Mouse (Mus musculus) left cerebral cortex, postnatal 4 days (tissue): ENCODE measurements around the gene Cct2. TPM values are rescaled to one million over a fixed set of nuclear protein-coding genes. Genes with fewer than 3 reads are reported as not detected.

Source experiments
- DNase-seq: peaks from one replicate; pipeline ENCODE4 v3.0.0-alpha.2; 2022
- intact Hi-C: fragments of 180-260 bp; cut with DNase I; formaldehyde crosslinking; loops from one replicate; pipeline ENCODE4 v1.15.1; 2025
- total RNA-seq, 2 experiments: library from RNA; stranded (reverse); gene quantifications; 2 replicates each; pipeline ENCODE4 v1.2.3; 2021

The Cct2 gene
- 100 to 1,000 TPM; 282 to 298 TPM for total RNA-seq

GRCm38 (mm10) chr10:117063254-117064021 is at the start of gene Cct2:
Gene Cct2, minus strand, starts transcription at chr10:117063814.
- DNase-seq = peak; percentile 97
- intact Hi-C loops = loop anchor here (5.0 kb wide), 1 partner anchor 149 kb away; no protein-coding TSS in a partner anchor

GRCm38 (mm10) chr10:117112545-117112944 is 48.9 kb upstream of the Cct2 start:
- intact Hi-C loops = no loop called here
- DNase-seq = no peak

- intact Hi-C loops = no loop called here
- no peak for DNase-seq
Observed at GRCm38 (mm10) chr10:117111455-117111854, 47.8 kb upstream of the Cct2 start.

GRCm38 (mm10) chr10:117110271-117110670 is 46.7 kb upstream of the Cct2 start:
- DNase-seq = no peak
- intact Hi-C loops = no loop called here

- DNase-seq = no peak
- intact Hi-C loops = no loop called here
Observed at GRCm38 (mm10) chr10:117106686-117107085, 43.1 kb upstream of the Cct2 start.

GRCm38 (mm10) chr10:117106244-117106643 is 42.6 kb upstream of the Cct2 start:
- intact Hi-C loops = no loop called here
- DNase-seq = no peak

- no peak for DNase-seq
- intact Hi-C loops = no loop called here
Observed at GRCm38 (mm10) chr10:117105015-117105414, 41.4 kb upstream of the Cct2 start.

GRCm38 (mm10) chr10:117103854-117104598 is 40.4 kb upstream of the Cct2 start:
- intact Hi-C loops = no loop called here
- no peak for DNase-seq

- intact Hi-C loops = no loop called here
- DNase-seq = no peak
Observed at GRCm38 (mm10) chr10:117100175-117100574, 36.6 kb upstream of the Cct2 start.

GRCm38 (mm10) chr10:117097116-117097698 is 33.6 kb upstream of the Cct2 start:
- intact Hi-C loops = no loop called here

GRCm38 (mm10) chr10:117096096-117096495 is 32.5 kb upstream of the Cct2 start:
- no peak for DNase-seq
- intact Hi-C loops = no loop called here

More at GRCm38 (mm10) chr10:117097116-117097698, 33.6 kb upstream of the Cct2 start:
- DNase-seq = no peak

- peak; percentile 62 for DNase-seq
- intact Hi-C loops = no loop called here
Observed at GRCm38 (mm10) chr10:117094504-117095329, 31.1 kb upstream of the Cct2 start.

GRCm38 (mm10) chr10:117089628-117090027 is 26.0 kb upstream of the Cct2 start:
- DNase-seq = no peak
- intact Hi-C loops = no loop called here

- intact Hi-C loops = loop anchor here (5.0 kb wide), 1 partner anchor 125 kb away; no protein-coding TSS in a partner anchor
- DNase-seq = no peak
Observed at GRCm38 (mm10) chr10:117081914-117082359, 18.3 kb upstream of the Cct2 start.

- intact Hi-C loops = loop anchor here (5.0 kb wide), 1 partner anchor 126 kb away; no protein-coding TSS in a partner anchor
- no peak for DNase-seq
Observed at GRCm38 (mm10) chr10:117081326-117081725, 17.7 kb upstream of the Cct2 start.

- peak; percentile 47 for DNase-seq
- intact Hi-C loops = no loop called here
Observed at GRCm38 (mm10) chr10:117078284-117078683, 14.7 kb upstream of the Cct2 start.

- no peak for DNase-seq
- intact Hi-C loops = no loop called here
Observed at GRCm38 (mm10) chr10:117073176-117073575, 9.6 kb upstream of the Cct2 start.

- DNase-seq = no peak
- intact Hi-C loops = no loop called here
Observed at GRCm38 (mm10) chr10:117072191-117072888, 8.7 kb upstream of the Cct2 start.

- DNase-seq = no peak
- intact Hi-C loops = no loop called here
Observed at GRCm38 (mm10) chr10:117069109-117069508, 5.5 kb upstream of the Cct2 start.

GRCm38 (mm10) chr10:117064076-117064475 is 462 bp upstream of the Cct2 start:
- DNase-seq = no peak
- intact Hi-C loops = loop anchor here (5.0 kb wide), 1 partner anchor 148 kb away; no protein-coding TSS in a partner anchor
